Mouse (Mus musculus) intestine, postnatal 0 days (tissue): ENCODE measurements around the gene 1600014C23Rik. TPM values are rescaled to one million over a fixed set of nuclear protein-coding genes. Genes with fewer than 3 reads are reported as not detected.

Experiments
- ATAC-seq: fragments of 200-750 bp; cut with Nextera tagmentation; 2 replicates; pipeline ENCODE4 v1.8.0; 2017; ENCODE audit warnings: mild to moderate bottlenecking, moderate TSS enrichment, moderate library complexity
- H3K27ac ChIP-seq: fragments of 300-500 bp; sonication (generic); 2 replicates; pipeline ENCODE4 v1.5.1; 2014; ENCODE audit warnings: mild to moderate bottlenecking, low read depth, low read length, moderate library complexity
- H3K27me3 ChIP-seq: fragments of 300-500 bp; sonication (generic); replicated peaks from 2 replicates; pipeline ENCODE4 v1.6.1; 2014; ENCODE audit warnings: low read length, mixed read lengths; ENCODE audit not compliant: control insufficient read depth, insufficient read depth
- H3K36me3 ChIP-seq: fragments of 300-500 bp; sonication (generic); 2 replicates; pipeline ENCODE4 v1.6.1; 2014; ENCODE audit warnings: mild to moderate bottlenecking, moderate library complexity; ENCODE audit not compliant: control insufficient read depth, insufficient read depth
- H3K4me1 ChIP-seq: fragments of 300-500 bp; sonication (generic); replicated peaks from 2 replicates; pipeline ENCODE4 v1.6.1; 2014; ENCODE audit warnings: antibody characterized with exemption, low read length, mixed read lengths; ENCODE audit not compliant: control insufficient read depth, insufficient read depth
- H3K4me2 ChIP-seq: fragments of 300-500 bp; sonication (generic); replicated peaks from 2 replicates; pipeline ENCODE4 v1.6.1; 2014; ENCODE audit warnings: low read depth, mild to moderate bottlenecking, moderate library complexity
- H3K4me3 ChIP-seq: fragments of 300-500 bp; sonication (generic); 2 replicates; pipeline ENCODE4 v1.5.1; 2014; ENCODE audit warnings: low read depth, low read length
- H3K9ac ChIP-seq: fragments of 300-500 bp; sonication (generic); 2 replicates; pipeline ENCODE4 v1.6.1; 2014; ENCODE audit warnings: mild to moderate bottlenecking, low read depth, low read length
- H3K9me3 ChIP-seq: fragments of 300-500 bp; sonication (generic); 2 replicates; pipeline ENCODE4 v1.6.1; 2016; ENCODE audit warnings: mixed run types; ENCODE audit not compliant: control insufficient read depth
- CTCF ChIP-seq: sonication (generic); IDR thresholded peaks from 2 replicates; pipeline ENCODE4 v1.5.1; 2016; ENCODE audit warnings: low read depth, mild to moderate bottlenecking, control low read depth, antibody characterized with exemption, moderate library complexity
- WGBS: fragments of 180-500 bp; shearing (Covaris S2); extraction: QIAGEN DNeasy Blood & Tissue Kit; methylation state at CpG from one replicate; pipeline ENCODE4 v1.1.7; 2014; 5-methylcytosine and 5-hydroxymethylcytosine counted together
- polyA plus RNA-seq: library from polyadenylated mRNA; unstranded; fragments of >200 nt; fragmentation: Nextera tagmentation; extraction: Ambion mirVana; gene quantifications from 2 replicates; pipeline ENCODE4 v1.2.1, GENCODE M21; 2015

1600014C23Rik gene
- polyA plus RNA-seq, 1 experiment from 2014 or later: not detected

DNA sequence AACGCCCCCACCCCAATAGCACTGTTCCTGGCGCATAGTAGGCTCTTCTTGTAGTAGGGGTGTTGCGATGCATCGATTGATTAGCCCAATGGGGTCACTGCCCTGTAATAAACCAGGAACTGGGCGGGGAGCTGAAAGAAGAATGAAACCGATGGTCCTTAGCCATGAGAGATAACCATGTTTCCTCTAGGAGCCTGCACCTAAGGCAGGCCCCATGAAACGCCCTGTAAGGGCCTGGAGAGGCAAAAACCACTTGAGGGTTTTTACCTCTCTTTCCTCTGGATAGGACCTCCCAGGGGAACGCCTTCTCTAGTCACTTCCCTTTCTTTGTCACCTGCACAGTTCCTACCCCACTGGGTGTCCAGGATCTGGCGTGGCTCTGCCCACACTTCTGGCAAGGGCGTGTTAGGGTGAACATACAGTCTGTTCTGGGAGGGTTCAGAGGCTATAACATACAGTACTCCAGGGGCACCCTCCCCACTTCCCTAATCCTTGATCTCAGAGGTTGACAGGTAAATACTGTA, 3.5 kb upstream of the 1600014C23Rik start:
- Histone ChIP-seq H3K9me3 (no peaks in the 10 kb centered on the region), H3K4me2 (peak overlapping the region; percentile 91), H3K36me3 (no peaks in the 10 kb centered on the region), H3K27ac (0 out of 2 replicates have a peak overlapping the region, but pooled peaks have one; percentile 46), H3K4me1 (peaks cover 5% of the 10 kb centered on the region; the same call in 1 of the 2 replicates), H3K27me3 (no peaks in the 10 kb centered on the region), H3K4me3 (peak overlapping the region; percentile 54), H3K9ac (peak overlapping the region; percentile 42)
- no peak for TF ChIP-seq CTCF
- 11% methylated on average over 10 of the region's 10 CpGs for WGBS
- ATAC-seq: peak; percentile 46

DNA sequence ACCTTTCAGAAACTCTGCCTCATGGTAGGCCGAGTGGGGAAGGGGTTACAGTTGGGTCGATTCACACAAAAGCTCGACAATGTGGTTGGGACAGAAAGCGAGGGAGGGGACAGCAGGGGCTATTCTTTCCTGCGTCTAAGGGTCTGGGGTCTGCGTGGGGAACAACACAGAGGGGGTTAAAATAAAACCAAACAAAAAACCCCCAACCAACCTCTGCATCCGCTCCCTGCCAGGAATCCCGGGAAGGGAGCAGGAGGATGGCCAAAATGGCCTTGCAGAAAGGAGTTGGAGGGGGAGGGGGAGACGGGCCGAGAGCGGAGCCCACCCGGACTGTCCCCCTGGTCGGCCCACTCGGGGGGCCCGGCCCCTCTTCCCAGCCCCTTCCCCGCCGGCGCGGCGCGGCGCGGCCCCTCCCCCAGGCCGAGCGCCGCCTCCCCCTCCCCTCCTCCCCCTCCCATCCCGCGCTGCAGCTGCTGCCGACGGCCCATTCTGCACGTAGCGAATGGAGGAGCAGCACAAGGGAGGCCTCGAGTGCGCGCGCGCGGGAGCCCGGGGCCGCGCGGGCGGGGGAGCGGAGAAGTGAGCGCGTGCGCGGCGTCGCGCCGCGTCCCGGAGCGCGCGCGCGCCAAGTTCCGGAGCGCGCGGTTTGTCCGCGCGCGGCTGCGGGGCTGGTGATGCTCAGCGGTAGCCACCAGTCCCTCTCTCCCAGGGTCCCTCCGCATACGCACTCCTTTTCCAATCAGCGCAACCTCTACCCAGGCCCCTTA, 2.9 kb upstream of the 1600014C23Rik start:
- Histone ChIP-seq H3K27me3 (no peaks in the 10 kb centered on the region), H3K27ac (peak overlapping the region; percentile 46), H3K9me3 (no peaks in the 10 kb centered on the region), H3K4me3 (peak overlapping the region; percentile 54), H3K36me3 (no peaks in the 10 kb centered on the region), H3K4me2 (peak overlapping the region; percentile 91), H3K4me1 (peaks cover 5% of the 10 kb centered on the region; the same call in 1 of the 2 replicates), H3K9ac (peak overlapping the region; percentile 42)
- ATAC-seq: peak; percentile 73
- TF ChIP-seq CTCF: no peak
- 1% methylated on average over 39 of the region's 72 CpGs for WGBS

DNA sequence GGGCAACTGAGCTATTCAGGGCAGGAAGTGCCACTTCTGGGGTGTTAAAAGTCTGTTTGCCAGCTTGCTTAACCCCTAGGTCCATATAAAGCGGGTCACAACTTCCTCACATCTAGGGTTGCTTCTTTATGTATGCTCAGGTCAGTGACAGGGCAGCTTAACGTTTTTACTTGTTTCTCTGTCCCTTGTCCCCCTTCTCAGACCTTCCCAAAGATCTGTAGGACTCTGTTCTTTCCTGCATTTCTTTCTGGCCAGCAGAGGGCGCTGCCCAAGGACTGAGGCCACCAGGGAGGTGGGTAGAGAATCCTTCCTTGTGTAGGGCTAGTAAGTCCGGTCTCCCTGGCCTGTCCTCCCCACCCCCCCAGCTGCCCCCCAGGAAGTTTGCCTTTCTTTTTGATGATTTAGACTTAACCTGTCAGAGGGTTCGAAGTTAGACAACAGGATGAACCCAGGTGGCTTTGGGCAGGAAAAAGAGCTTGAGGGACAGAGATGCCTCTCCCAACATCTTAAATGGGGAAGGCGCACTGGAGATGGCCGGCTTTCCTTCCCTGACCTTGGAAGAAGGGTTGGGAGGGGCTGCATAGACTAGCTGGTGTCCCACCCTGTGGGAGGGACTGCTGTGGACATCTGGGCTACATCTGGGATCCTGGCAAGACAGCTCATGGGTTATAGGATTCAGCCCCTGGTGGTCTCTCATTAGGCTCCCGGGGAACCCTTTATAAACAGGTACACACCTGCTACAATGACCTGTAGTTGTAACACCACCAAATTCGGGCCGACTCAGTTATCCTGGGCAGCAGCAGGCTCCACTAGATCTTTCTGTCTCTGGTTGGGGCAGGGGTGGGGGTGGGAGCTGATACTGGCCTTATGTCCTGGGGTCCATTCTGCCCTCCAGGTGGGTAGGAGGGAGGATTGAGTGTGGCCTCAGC, 2.0 kb upstream of the 1600014C23Rik start:
- WGBS: 10% methylated on average over 10 of the region's 10 CpGs
- no peaks in the 10 kb centered on the region for H3K27me3 ChIP-seq
- TF ChIP-seq CTCF: peak; percentile 94
- peak overlapping the region; percentile 54 for H3K4me3 ChIP-seq
- peak overlapping the region; percentile 91 for H3K4me2 ChIP-seq
- H3K9me3 ChIP-seq: no peaks in the 10 kb centered on the region
- H3K36me3 ChIP-seq: no peaks in the 10 kb centered on the region
- 0 out of 2 replicates have a peak, but pooled peaks have one; percentile 28 for ATAC-seq
- H3K4me1 ChIP-seq: peaks cover 5% of the 10 kb centered on the region; the same call in 1 of the 2 replicates
- H3K9ac ChIP-seq: no peak overlapping the region
- peak overlapping the region; percentile 46; the same call in 1 of the 2 replicates for H3K27ac ChIP-seq

DNA sequence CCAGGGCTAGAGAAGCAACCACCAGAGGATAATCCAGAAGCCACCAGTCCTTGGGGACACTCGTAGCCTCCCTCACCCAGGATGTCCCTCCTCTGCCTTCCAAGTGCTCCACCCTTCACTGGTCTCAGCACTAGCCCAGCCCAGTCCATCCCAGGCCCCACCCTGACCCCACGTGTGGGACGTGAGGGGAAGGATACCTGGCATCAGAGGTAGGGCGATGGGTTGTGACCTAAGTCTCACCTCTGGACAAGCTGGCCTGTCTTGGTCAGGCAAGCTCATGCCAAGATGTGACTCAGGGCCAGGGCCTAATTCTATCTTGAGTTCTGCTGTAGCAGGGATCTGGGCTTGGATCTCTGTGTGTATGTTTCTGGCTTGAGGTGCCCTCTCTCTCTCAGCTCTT, 1.2 kb upstream of the 1600014C23Rik start:
- no peak for TF ChIP-seq CTCF
- no peak overlapping the region for H3K4me2 ChIP-seq
- no peaks in the 10 kb centered on the region for H3K36me3 ChIP-seq
- no peak for ATAC-seq
- H3K4me3 ChIP-seq: no peak overlapping the region
- no peaks in the 10 kb centered on the region for H3K27me3 ChIP-seq
- 62% methylated on average over 4 of the region's 4 CpGs for WGBS
- no peak overlapping the region for H3K9ac ChIP-seq
- H3K4me1 ChIP-seq: peaks cover 5% of the 10 kb centered on the region; the same call in 1 of the 2 replicates
- H3K27ac ChIP-seq: peak overlapping the region; percentile 22; the same call in 1 of the 2 replicates
- H3K9me3 ChIP-seq: no peaks in the 10 kb centered on the region

DNA sequence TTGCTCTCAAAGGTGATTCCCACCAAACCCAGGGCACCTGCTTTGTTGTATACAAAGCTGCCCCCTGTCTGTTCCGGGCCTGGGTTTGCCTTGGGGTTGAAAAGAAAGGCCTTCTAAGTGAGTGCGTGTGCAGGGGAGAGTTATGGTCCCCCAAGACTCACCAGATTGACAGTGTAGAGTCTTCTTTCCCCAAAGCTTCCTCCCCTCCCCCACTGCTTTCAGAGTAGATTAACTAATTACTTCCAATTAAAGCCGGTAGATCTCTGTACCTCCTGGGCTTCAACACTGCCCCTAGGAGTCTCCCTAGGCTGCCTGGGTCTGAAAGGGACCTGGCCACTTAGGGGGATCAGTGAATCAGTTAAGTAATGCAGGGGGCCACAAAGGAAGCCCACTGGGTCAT, 689 bp upstream of the 1600014C23Rik start:
- H3K4me2 ChIP-seq: peak overlapping the region; percentile 70
- H3K4me3 ChIP-seq: peak overlapping the region; percentile 33; the same call in 1 of the 2 replicates
- no peaks in the 10 kb centered on the region for H3K36me3 ChIP-seq
- no peak overlapping the region for H3K9ac ChIP-seq
- H3K27me3 ChIP-seq: no peaks in the 10 kb centered on the region
- TF ChIP-seq CTCF: no peak; the same call in 1 of the 2 replicates
- no peaks in the 10 kb centered on the region for H3K9me3 ChIP-seq
- H3K4me1 ChIP-seq: peaks cover 5% of the 10 kb centered on the region; the same call in 1 of the 2 replicates
- H3K27ac ChIP-seq: no peak overlapping the region
- WGBS: 49% methylated on average over 3 of the region's 3 CpGs
- ATAC-seq: no peak
